Mouse (Mus musculus): ENCODE results near the gene Spout1.
"Not testable (repeated sequence)": the region's sequence is repeated elsewhere in the genome, so short reads cannot be mapped to it uniquely, and the experiment has no call there.

The Spout1 gene

DNA sequence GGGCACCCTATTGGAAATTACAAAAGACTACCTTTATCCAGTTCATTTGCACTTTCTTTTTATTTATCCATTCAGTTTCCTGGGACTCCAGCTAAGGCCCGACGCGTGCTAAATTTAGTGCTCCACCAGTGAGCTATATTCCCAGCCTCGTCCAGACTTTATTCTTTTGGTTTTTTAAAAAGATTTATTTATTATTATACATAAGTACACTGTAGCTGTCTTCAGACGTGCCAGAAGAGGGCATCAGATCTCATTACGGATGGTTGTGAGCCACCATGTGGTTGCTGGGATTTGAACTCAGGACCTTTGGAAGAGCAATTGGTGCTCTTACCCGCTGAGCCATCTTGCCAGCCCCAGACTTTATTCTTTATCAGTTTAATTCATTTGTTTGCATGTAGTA is 452 bp upstream of the Spout1 start:
- in situ Hi-C loops (cut with MboI, MseI): not testable (repeated sequence)

DNA sequence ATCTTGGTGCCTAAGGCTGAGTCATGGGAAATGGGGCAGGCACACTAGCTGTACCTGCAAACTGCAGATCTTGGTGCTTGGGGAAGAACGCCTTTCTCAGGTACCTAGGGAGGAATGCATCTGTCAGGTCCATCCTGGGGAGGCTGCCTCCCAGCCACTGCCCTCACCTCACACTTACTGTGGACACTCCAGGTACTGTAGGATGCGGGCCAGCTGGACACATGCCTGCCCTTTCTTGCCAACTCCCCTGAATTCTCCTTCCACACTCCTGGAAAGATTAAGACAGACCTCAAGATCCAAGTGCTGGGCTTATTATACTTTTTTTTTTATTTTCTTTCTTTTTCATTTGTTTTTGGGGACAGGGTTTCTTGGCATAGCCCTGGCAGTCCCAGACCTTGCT is 1.7 kb downstream of the Spout1 start:
- in situ Hi-C loops (cut with MboI, MseI): no loop called here

GRCm38 (mm10) chr2:30175897-30176296 is 2.4 kb downstream of the Spout1 start:
- in situ Hi-C loops (cut with MboI, MseI): no loop called here

DNA sequence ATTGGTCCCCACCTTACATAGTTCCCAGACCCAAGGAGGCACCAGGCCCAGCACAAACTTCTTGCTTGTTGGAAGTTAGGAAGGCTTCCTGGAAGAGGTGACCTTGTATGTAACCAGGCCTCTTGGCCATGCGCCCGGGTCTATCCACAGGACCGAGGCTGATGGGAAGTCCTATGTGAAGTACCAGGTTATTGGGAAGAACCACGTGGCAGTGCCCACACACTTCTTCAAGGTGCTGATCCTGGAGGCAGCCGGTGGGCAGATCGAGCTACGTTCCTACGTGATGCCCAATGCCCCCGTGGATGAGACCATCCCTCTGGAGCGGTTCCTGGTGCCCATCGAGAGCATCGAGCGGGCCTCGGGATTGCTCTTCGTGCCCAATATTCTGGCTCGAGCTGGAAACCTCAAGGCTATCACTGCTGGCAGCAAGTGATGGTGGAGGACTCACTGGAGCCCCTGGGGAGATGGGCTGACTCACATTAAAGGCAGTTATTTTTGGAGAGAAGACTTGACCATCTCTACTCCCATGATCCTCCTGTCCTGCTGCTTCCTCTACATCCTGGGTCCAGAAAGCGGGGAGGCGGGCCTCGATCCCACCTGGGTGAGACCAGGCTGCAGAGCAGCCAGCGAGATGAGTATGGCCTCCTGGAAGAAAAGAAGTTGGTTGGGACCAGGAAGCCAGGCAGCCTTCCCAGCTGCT is 4.6 kb downstream of the Spout1 start:
- in situ Hi-C loops (cut with MboI, MseI): no loop called here

DNA sequence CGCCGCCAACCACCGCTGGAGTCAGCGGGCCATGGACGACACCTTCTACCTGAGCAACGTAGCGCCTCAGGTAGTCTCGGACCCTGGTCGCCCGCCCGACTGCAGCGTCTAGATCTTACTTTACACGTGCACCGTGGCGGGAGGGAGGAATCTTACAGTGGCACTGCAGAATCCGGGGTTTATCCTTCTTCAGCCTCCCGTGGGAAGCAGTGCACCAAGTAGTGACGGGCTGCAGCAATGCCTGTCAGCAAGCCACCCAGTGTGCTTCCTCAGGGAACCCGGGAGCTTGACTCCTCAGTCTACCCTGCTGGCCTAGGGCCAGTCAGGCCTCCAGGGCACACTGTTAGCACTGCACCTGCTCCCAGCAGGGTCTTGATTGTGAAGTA is 6.3 kb downstream of the Spout1 start:
- in situ Hi-C loops (cut with MboI, MseI): no loop called here

- in situ Hi-C loops (cut with MboI, MseI): no loop called here
Observed at GRCm38 (mm10) chr2:30171371-30171996, 6.8 kb downstream of the Spout1 start, which contains the start of gene Endog. Gene Endog, plus strand, starts transcription at chr2:30171493.

DNA sequence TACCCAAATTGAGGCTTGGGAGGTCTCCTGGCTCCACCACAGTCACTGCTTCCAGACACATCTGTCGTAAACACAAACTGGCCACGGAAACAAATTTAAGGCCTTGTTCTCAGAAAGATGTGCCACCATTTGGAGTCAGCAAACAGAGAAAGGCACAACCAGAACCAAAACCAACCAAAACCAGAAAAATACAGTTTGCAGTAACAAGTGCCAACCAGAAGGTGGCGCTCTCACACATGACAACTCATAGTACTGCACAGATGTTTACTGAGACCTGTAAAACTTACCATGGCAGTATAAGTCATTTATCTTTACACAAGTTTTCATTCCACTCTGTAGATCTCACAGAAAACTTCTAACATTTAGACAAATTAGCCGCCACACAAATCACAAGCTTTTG is 11.6 kb downstream of the Spout1 start:
- in situ Hi-C loops (cut with MboI, MseI): loop anchor here (10.0 kb wide), 1 partner anchor 62 kb away; no protein-coding TSS in a partner anchor

DNA sequence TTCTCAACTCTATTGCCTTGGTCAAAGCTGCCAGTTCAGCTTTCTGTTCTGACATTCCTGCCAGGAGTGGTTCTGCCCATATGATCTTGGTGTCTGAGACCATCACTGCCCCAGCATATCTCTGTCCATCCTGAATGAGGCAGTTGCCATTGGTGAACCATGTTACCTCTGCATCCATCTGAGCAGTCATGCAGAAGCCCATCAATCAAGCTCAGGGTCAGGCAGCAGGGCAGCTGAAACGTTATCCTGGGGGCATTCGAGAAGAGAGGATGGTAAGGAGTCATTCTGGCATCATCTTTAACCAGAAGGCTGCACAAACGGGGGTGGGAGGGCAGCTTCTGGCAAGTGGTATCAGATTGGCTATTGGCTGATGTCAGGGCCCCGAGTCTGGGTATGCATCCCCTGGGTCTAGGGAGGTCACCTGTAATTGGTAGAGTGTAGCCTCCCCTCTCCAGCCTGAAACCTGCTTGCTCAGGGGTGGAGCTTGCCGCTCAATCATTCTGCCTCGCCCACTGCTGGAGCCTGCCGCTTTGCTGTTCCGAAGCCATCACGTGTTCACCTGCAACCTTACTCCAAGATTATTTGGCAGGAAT is 13.8 kb downstream of the Spout1 start:
- in situ Hi-C loops (cut with MboI, MseI): loop anchor here (10.0 kb wide), 1 partner anchor 60 kb away; no protein-coding TSS in a partner anchor

DNA sequence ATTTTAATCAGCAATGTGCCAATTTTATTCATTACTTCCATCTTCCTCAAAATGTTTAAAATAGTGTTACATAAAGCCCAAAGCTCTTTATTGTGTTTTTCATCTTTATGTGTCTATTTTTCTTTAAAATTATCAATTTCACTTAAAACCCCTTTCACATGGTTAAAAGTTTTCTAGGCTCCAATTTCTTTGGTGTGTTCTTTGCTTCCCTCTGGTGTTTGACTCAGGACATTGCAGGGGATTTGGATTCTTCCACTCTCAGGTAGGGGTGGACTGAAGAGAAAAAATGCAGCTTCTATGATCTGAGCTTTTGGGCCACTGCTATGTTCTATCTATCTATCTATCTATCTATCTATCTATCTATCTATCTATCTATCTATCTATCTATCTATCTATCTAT is 16.4 kb downstream of the Spout1 start:
- in situ Hi-C loops (cut with MboI, MseI): loop anchor here (10.0 kb wide), 1 partner anchor 57 kb away; no protein-coding TSS in a partner anchor

- in situ Hi-C loops (cut with MboI, MseI): loop anchor here (10.0 kb wide), 1 partner anchor 55 kb away; no protein-coding TSS in a partner anchor
Observed at GRCm38 (mm10) chr2:30159871-30160270, 18.4 kb downstream of the Spout1 start.

DNA sequence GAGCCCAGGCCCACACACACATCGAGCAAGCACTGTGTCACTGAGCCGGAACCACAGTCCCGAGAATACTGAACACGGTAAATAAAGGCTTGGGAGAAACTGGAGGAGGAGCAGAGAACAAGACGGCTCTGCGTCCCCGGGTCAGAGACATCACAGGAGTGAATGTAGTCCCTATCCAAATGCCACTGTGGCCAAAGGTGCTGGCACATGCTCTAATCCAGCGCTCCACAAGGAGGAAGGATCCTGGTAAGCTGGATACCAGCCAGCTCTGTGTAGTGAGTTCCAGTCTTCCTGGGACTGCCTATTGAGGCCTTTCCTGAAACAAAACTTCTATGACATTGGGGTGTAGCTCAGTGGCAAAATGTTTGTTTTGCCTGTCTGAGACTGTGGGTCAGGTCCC is 25.6 kb downstream of the Spout1 start:
- in situ Hi-C loops (cut with MboI, MseI): no loop called here

DNA sequence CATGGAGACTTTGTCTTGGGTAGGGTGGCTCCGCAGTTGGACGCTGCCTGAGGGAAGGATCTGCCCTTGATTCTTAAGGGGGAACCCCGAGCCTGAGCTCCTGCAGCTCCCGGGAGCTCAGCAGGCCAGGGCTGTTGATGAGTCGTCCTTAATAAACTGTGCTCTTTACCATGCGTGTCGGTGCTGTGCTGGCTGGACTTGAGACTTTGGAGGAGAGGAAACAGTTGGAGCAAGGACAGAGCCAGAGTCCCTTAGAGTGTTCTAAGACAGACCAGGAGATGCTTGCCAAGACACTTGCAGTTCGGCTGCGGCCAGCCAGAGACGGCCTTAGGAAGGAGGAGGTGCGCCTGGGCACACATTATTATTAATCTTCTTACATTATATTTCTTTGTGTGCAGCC is 26.4 kb downstream of the Spout1 start:
- in situ Hi-C loops (cut with MboI, MseI): no loop called here

DNA sequence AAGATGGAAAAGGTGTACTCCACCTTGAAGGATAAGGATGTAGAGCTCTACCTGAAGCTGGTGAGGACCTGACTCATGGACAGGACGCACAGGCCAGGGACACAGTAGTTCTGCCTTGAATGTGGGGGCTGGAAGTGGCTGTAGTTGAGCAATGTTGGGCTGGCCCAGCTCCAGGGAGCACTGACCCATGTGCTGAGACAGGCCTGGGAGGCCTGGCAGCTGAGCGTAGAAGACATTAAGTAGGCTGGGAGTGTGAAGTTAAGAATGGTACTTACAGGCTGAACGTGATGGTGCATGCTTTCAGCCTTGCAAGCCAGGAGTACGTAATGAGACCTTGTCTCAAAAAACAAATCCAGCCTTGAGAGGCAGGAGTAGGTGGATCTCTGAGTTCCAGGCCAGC is 30.8 kb downstream of the Spout1 start:
- in situ Hi-C loops (cut with MboI, MseI): no loop called here

DNA sequence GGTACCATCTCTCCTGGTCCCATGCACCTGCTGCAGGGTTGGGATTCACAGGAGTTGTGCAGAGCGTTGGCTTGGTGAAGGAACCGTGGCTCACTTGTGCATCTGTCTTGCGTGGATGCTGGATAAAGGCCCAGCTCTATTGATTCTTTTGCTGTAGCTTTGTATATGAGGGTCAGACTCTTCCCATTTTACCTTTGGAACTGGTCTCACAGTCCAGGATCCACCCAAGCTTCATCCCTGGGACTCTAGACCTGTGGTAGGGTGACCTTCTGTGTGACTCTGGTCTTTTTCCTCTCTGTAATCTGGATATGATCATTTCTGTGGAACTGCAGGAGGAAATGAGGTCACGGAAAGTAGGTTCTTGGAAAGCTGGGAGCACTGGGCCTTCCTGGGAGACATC is 33.8 kb downstream of the Spout1 start:
- in situ Hi-C loops (cut with MboI, MseI): loop anchor here (5.0 kb wide), 1 partner anchor 37 kb away; no protein-coding TSS in a partner anchor

GRCm38 (mm10) chr2:30140021-30140420 is 38.2 kb downstream of the Spout1 start:
- in situ Hi-C loops (cut with MboI, MseI): loop anchor here (5.0 kb wide), 1 partner anchor 33 kb away; no protein-coding TSS in a partner anchor

DNA sequence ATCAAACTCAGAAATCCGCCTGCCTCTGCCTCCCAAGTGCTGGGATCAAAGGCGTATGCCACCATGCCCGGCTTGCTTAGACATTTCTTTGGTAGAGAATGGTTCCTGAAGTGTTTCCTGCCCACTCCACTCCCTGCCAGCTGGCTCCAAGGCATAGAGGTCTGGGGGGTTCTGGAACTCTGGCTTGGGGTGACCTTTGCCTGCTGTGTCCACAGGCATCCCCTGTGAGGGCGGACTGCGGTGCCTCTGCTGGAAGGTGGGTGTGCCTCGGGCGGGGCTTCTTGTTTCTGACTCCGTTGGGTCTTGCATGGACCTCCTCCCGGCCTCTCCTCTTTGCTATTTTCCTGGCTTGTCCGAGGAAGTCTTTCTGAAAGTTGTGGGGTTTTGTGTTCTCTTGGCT is 41.8 kb downstream of the Spout1 start:
- in situ Hi-C loops (cut with MboI, MseI): no loop called here

GRCm38 (mm10) chr2:30134928-30135620 is 43.2 kb downstream of the Spout1 start:
- in situ Hi-C loops (cut with MboI, MseI): no loop called here

DNA sequence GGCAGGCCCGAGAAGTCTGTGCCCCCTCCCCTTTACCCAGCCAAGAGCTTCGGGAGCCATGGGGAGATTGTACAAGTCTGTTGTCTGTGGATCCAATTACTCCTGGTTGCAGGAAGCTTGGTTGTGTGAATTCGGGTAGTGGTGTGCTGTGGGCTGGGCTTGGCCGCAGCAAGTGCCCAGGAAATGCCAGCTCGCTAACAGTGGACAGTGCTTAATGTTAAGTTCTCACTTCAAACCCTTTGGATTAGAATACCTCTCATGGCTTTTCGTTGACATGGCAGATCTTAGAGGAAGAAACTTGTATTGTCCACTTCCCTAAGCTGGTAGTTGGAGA is 43.9 kb downstream of the Spout1 start:
- in situ Hi-C loops (cut with MboI, MseI): no loop called here

DNA sequence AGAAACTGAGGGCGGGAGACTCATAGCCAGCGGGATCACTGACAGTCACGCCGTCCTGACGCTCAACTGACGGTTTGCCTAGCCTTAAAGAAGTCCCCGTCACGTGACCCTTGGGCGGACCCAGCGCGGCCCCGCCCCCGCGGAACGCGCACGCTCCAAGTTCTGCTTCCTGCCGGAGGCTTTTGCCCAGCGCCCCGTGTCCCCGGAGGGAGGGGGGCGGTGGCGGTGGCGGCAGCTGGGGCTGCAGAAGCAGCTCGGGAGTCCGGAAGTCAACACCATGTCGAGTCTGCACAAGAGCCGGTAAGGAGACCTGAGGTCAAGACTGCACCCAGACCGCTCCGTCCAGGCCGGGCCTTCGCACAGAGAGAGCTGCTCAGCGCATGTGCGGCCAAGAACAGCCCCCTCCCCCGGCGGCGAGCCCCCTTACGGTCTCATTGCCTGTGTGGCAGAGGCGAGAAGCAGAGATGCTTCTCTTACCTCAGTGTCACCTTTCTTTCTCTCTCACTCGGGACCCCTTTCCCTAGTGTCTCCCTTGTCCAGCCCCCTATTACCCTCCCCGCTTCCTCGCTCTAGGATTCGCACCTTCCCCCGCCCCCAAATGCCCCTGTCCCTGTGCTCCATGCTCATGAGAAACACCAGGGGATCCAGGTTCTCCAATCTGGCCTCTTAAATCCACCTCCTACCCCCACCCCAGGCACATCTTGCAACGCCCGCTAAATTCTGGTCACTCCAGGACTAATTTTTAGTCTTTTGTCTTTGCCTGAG is 44.5 kb downstream of the Spout1 start, which contains the start of gene Tbc1d13:
Tbc1d13 (plus strand) TSS at position 134 of the 765 bp plus-strand sequence.
- in situ Hi-C loops (cut with MboI, MseI): no loop called here

- in situ Hi-C loops (cut with MboI, MseI): no loop called here
Observed at GRCm38 (mm10) chr2:30132801-30133612, 45.3 kb downstream of the Spout1 start.

All from T-helper 1 cell (primary cell).